Mouse (Mus musculus) testis, adult 2 months (tissue): Measurements from ENCODE around the gene Adamts9.

Experiments used
- CTCF ChIP-seq: fragments of 200-500 bp; IDR thresholded peaks from 2 replicates; pipeline ENCODE4 v1.5.1; 2012; ENCODE audit warnings: low read depth, mild to moderate bottlenecking, inconsistent platforms, low read length, moderate library complexity; ENCODE audit not compliant: control insufficient read depth, insufficient read depth, insufficient replicate concordance
- POLR2A ChIP-seq: fragments of 200-500 bp; IDR thresholded peaks from 2 replicates; pipeline ENCODE4 v1.6.1; 2012; ENCODE audit warnings: low read depth, mild to moderate bottlenecking, inconsistent platforms, low read length, moderate library complexity; ENCODE audit not compliant: control insufficient read depth

GRCm38 (mm10) chr6:92821606-92822005 is 121.7 kb downstream of the Adamts9 start:
- no peak for TF ChIP-seq POLR2A
- no peak for TF ChIP-seq CTCF
